Mouse (Mus musculus) lung, embryonic 15.5 days (tissue): Measurements from ENCODE around the gene Mef2d. TPM values are rescaled to one million over a fixed set of nuclear protein-coding genes. Genes with fewer than 3 reads are reported as not detected.

Source experiments
- ATAC-seq: fragments of 200-750 bp; cut with Nextera tagmentation; 2 replicates; pipeline ENCODE4 v1.8.0; 2017; ENCODE audit warnings: moderate number of reproducible peaks, borderline replicate concordance; ENCODE audit not compliant: low FRiP score, low TSS enrichment; ENCODE audit errors: extremely low read depth
- H3K27ac ChIP-seq: fragments of 300-500 bp; sonication (generic); 2 replicates; pipeline ENCODE4 v1.5.1; 2015; ENCODE audit warnings: moderate library complexity, mild to moderate bottlenecking, inconsistent platforms
- H3K27me3 ChIP-seq: fragments of 300-500 bp; sonication (generic); 2 replicates; pipeline ENCODE4 v1.6.1; 2015; ENCODE audit warnings: inconsistent platforms
- H3K36me3 ChIP-seq: fragments of 300-500 bp; sonication (generic); 2 replicates; pipeline ENCODE4 v1.6.1; 2015; ENCODE audit warnings: inconsistent platforms
- H3K4me1 ChIP-seq: fragments of 300-500 bp; sonication (generic); 2 replicates; pipeline ENCODE4 v1.6.1; 2015; ENCODE audit warnings: inconsistent platforms
- H3K4me2 ChIP-seq: fragments of 300-500 bp; sonication (generic); 2 replicates; pipeline ENCODE4 v1.6.1; 2015; ENCODE audit warnings: inconsistent platforms, mild to moderate bottlenecking, moderate library complexity
- H3K4me3 ChIP-seq: fragments of 300-500 bp; sonication (generic); 2 replicates; pipeline ENCODE4 v1.5.1; 2015; ENCODE audit warnings: mild to moderate bottlenecking, inconsistent platforms
- H3K9ac ChIP-seq: fragments of 300-500 bp; sonication (generic); 2 replicates; pipeline ENCODE4 v1.6.1; 2015; ENCODE audit warnings: inconsistent platforms
- H3K9me3 ChIP-seq: fragments of 300-500 bp; sonication (generic); 2 replicates; pipeline ENCODE4 v1.6.1; 2016; ENCODE audit warnings: inconsistent platforms
- WGBS: fragments of 180-500 bp; shearing (Covaris S2); methylation state at CpG from one replicate; pipeline ENCODE4 v1.1.7; 2015; 5-methylcytosine and 5-hydroxymethylcytosine counted together
- polyA plus RNA-seq: library from polyadenylated mRNA; unstranded; fragments of >200 nt; fragmentation: Nextera tagmentation; extraction: Ambion mirVana; gene quantifications from 2 replicates; pipeline ENCODE4 v1.2.1, GENCODE M21; 2015

Mef2d gene
- polyA plus RNA-seq, 1 experiment from 2014 or later, result 20.4 TPM

GRCm38 (mm10) chr3:88138336-88139242 lies 3.6 kb upstream of the Mef2d start:
- H3K27me3 ChIP-seq, result no peaks in the 10 kb centered on the region
- H3K4me3 ChIP-seq, result peak overlapping the region; percentile 62
- no peaks in the 10 kb centered on the region for H3K36me3 ChIP-seq
- H3K9ac ChIP-seq, result peak overlapping the region; percentile 72
- H3K27ac ChIP-seq, result peak overlapping the region; percentile 99
- ATAC-seq, result peak; percentile 75
- H3K9me3 ChIP-seq, result no peaks in the 10 kb centered on the region
- WGBS, result 2% methylated on average over 32 of the region's 32 CpGs
- peak overlapping the region; percentile 93 for H3K4me2 ChIP-seq
- peaks cover 43% of the 10 kb centered on the region for H3K4me1 ChIP-seq

GRCm38 (mm10) chr3:88139243-88140177 lies 2.7 kb upstream of the Mef2d start:
- Histone ChIP-seq H3K9me3 (no peaks in the 10 kb centered on the region), H3K4me2 (peak overlapping the region; percentile 93), H3K4me3 (peak overlapping the region; percentile 62), H3K27ac (peak overlapping the region; percentile 99), H3K27me3 (no peaks in the 10 kb centered on the region), H3K36me3 (no peaks in the 10 kb centered on the region), H3K9ac (peak overlapping the region; percentile 72), H3K4me1 (peaks cover 48% of the 10 kb centered on the region)
- no peak for ATAC-seq
- WGBS, result 18% methylated on average over 25 of the region's 25 CpGs

GRCm38 (mm10) chr3:88140178-88140902 lies 1.8 kb upstream of the Mef2d start:
- peak overlapping the region; percentile 99 for H3K27ac ChIP-seq
- 0 out of 2 replicates have a peak overlapping the region, but pooled peaks have one; percentile 7 for H3K9ac ChIP-seq
- no peak for ATAC-seq
- H3K4me2 ChIP-seq, result peak overlapping the region; percentile 93
- H3K9me3 ChIP-seq, result no peaks in the 10 kb centered on the region
- H3K27me3 ChIP-seq, result no peaks in the 10 kb centered on the region
- WGBS, result 8% methylated on average over 11 of the region's 11 CpGs
- peak overlapping the region; percentile 62 for H3K4me3 ChIP-seq
- peaks cover 57% of the 10 kb centered on the region for H3K4me1 ChIP-seq
- no peaks in the 10 kb centered on the region for H3K36me3 ChIP-seq

DNA sequence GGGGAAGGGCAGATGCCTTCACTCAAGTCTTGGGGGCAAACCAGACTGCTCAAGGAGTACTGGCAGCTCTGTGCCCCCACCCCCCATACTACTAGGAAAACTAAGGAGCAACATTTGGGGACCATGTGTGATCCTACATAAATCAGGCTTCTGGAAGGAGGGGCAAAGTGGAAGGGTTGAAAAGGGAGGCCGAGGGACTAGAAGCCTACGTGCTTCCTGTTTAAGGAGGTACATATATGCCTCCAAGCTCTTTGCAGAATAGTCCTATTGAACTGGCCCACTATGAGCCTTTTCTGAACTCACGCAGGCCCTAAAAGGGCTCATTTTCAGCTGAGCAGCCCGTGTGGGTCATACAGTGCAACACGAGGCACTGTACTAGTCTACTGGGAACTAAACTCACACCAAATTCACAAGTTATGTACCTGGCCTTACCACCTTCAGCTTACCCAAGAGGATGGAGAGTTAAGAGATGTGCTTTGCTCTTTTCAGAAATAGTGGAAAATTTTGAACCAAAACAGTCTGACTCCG lies 1.2 kb upstream of the Mef2d start:
- H3K36me3 ChIP-seq, result no peaks in the 10 kb centered on the region
- ATAC-seq, result no peak
- peak overlapping the region; percentile 91 for H3K4me3 ChIP-seq
- no peaks in the 10 kb centered on the region for H3K27me3 ChIP-seq
- H3K4me2 ChIP-seq, result peak overlapping the region; percentile 93
- peak overlapping the region; percentile 44; the same call in 1 of the 2 replicates for H3K9ac ChIP-seq
- no peaks in the 10 kb centered on the region for H3K9me3 ChIP-seq
- WGBS, result 34% methylated on average over 6 of the region's 6 CpGs
- peaks cover 63% of the 10 kb centered on the region for H3K4me1 ChIP-seq
- peak overlapping the region; percentile 99 for H3K27ac ChIP-seq

GRCm38 (mm10) chr3:88141439-88141786 lies 759 bp upstream of the Mef2d start:
- no peak for ATAC-seq
- H3K9me3 ChIP-seq, result no peaks in the 10 kb centered on the region
- H3K27me3 ChIP-seq, result no peaks in the 10 kb centered on the region
- H3K36me3 ChIP-seq, result no peaks in the 10 kb centered on the region
- peak overlapping the region; percentile 44 for H3K9ac ChIP-seq
- H3K27ac ChIP-seq, result peak overlapping the region; percentile 99
- H3K4me1 ChIP-seq, result peaks cover 67% of the 10 kb centered on the region
- WGBS, result 5% methylated on average over 9 of the region's 9 CpGs
- H3K4me2 ChIP-seq, result peak overlapping the region; percentile 93
- H3K4me3 ChIP-seq, result peak overlapping the region; percentile 91

- Histone ChIP-seq H3K4me3 (peak overlapping the region; percentile 91), H3K27me3 (no peaks in the 10 kb centered on the region), H3K27ac (peak overlapping the region; percentile 99), H3K4me1 (peaks cover 68% of the 10 kb centered on the region), H3K4me2 (peak overlapping the region; percentile 93), H3K9ac (peak overlapping the region; percentile 75), H3K36me3 (no peaks in the 10 kb centered on the region), H3K9me3 (no peaks in the 10 kb centered on the region)
- peak; percentile 24 for ATAC-seq
- under 1% methylated on average over 56 of the region's 57 CpGs for WGBS
Observed at GRCm38 (mm10) chr3:88142546-88142915, 359 bp downstream of the Mef2d start.

GRCm38 (mm10) chr3:88142916-88143771 lies 972 bp downstream of the Mef2d start:
- WGBS, result under 1% methylated on average over 33 of the region's 33 CpGs
- Histone ChIP-seq H3K27ac (peak overlapping the region; percentile 99), H3K4me1 (peaks cover 72% of the 10 kb centered on the region), H3K36me3 (no peaks in the 10 kb centered on the region), H3K9ac (peak overlapping the region; percentile 75), H3K9me3 (no peaks in the 10 kb centered on the region), H3K4me3 (peak overlapping the region; percentile 91), H3K27me3 (no peaks in the 10 kb centered on the region), H3K4me2 (peak overlapping the region; percentile 93)
- ATAC-seq, result no peak

DNA sequence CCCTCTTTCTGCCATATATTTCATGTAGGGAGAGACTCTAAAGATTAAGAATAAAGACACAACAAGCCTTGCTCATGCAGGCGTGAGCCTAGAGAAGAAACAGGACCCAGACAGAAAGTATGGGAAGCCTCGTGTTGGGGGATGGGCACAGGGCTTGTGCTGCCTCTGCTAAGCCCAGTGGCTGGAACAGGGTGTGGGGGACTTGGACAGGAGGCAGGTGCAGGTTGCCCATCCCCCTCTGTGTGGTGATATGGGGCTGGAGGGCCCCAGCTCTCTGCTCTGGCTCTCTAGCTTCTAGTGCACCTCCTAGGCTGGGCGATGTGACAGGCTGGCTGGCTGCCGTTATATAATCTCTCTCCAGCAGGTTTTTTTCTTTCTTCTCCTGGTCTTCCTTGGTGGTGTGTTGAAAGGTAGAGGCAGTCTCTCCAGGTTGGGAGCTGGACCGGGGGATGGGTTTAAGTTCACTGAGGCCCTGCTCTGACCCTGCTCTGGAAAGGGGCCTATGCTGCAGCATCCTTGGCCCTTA lies 1.9 kb downstream of the Mef2d start:
- H3K9ac ChIP-seq, result peak overlapping the region; percentile 75
- H3K4me3 ChIP-seq, result peak overlapping the region; percentile 91
- H3K4me2 ChIP-seq, result peak overlapping the region; percentile 93
- ATAC-seq, result no peak
- H3K4me1 ChIP-seq, result peaks cover 78% of the 10 kb centered on the region
- H3K27me3 ChIP-seq, result no peaks in the 10 kb centered on the region
- no peaks in the 10 kb centered on the region for H3K9me3 ChIP-seq
- WGBS, result 22% methylated on average over 5 of the region's 5 CpGs
- H3K27ac ChIP-seq, result peak overlapping the region; percentile 99; the same call in 1 of the 2 replicates
- H3K36me3 ChIP-seq, result no peaks in the 10 kb centered on the region

DNA sequence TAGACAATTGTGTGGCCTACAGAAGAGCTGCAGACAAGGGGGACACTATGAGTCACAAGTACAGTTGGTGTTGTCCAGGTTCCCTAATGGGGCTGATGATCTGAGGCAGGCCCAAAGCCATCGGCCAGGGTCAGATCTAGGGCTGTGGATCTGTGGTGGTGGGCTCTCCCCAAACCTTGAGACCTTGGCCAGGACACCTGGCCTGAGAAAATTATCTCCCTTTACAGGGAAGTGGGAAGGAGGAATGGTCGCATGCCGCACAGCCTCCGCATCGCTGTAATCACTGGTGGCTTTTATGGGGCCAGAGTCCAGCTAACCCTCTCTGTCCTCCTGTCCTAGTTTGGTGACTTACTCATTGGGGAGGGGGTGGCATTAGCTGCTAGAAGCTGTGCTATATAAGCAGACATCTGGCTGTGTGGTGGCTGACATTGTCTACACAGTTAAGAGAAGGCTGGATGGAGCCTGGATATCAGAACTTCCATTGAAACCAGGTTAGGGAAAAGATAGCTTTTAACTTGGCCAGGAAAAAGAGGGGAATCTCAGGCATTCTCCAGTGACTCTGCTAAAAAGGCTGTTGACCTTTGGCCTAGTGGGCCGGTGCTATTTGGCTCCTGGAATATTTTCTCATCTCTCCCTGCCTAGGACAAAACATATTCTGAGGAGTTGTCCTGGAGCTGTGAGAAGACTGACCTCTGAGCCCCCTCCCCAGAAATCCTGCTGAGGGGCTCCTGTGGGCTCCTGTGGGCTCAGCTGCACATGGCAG lies 2.7 kb downstream of the Mef2d start:
- Histone ChIP-seq H3K36me3 (no peaks in the 10 kb centered on the region), H3K4me2 (peak overlapping the region; percentile 93), H3K27me3 (no peaks in the 10 kb centered on the region), H3K4me3 (peak overlapping the region; percentile 91), H3K27ac (no peak overlapping the region), H3K9ac (peak overlapping the region; percentile 75; the same call in 1 of the 2 replicates), H3K4me1 (peaks cover 78% of the 10 kb centered on the region), H3K9me3 (no peaks in the 10 kb centered on the region)
- 66% methylated on average over 6 of the region's 6 CpGs for WGBS
- ATAC-seq, result no peak

- Histone ChIP-seq H3K9ac (no peak overlapping the region; the same call in 1 of the 2 replicates), H3K4me2 (peak overlapping the region; percentile 93; the same call in 1 of the 2 replicates), H3K27me3 (no peaks in the 10 kb centered on the region), H3K9me3 (no peaks in the 10 kb centered on the region), H3K27ac (no peak overlapping the region), H3K36me3 (no peaks in the 10 kb centered on the region), H3K4me3 (no peak overlapping the region), H3K4me1 (peaks cover 78% of the 10 kb centered on the region)
- WGBS, result 22% methylated on average over 4 of the region's 4 CpGs
- no peak for ATAC-seq
Observed at GRCm38 (mm10) chr3:88145411-88145782, 3.2 kb downstream of the Mef2d start.
